Mouse (Mus musculus): ENCODE results near the gene Nfxl1. TPM values are rescaled to one million over a fixed set of nuclear protein-coding genes. Genes with fewer than 3 reads are reported as not detected.

Gene Nfxl1
- total and polyA plus RNA-seq, 3 experiments = 8.9 to 17.1 (median 13.5) TPM

DNA sequence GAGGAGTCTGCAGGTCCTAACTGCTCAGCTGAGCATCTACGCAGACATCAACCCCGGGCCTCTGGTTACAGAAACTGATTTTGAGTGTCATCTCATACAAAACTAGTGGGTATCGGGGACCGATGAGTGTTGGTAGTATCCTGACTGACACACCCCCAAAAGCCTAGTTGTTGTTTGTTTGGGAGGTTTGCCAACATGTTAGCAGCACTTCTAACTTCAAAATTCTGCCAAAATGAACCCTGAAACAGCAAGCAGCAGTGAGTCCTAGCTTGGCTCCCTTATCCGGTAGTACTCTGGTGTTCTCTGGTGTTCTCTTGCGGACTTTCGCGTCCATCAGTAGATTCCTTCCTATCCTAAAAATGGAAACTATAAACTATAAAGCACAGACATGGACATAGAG is 56.7 kb downstream of the Nfxl1 start:
- in situ Hi-C loops (cut with MboI; ENCODE audit: low pct_ligation_motif_present, low pct_unique_long_range_greater_than_20kb, low sequenced_read_pairs) (no loop called here), dilution Hi-C loops (cut with MboI; ENCODE audit: extremely low pct_ligation_motif_present, extremely low pct_unique_long_range_greater_than_20kb, low sequenced_read_pairs) (no loop called here)
- H3K79me2 ChIP-seq (replicated peaks; ENCODE audit: control insufficient read depth, extremely low read depth, insufficient read depth, poor library complexity, severe bottlenecking) = no peaks in the 10 kb centered on the region
- no peaks in the 10 kb centered on the region for H3K27me3 ChIP-seq (replicated peaks)
- no peak overlapping the region for H3K27ac ChIP-seq (ENCODE audit: insufficient read depth, low read depth)
- no peak overlapping the region for H3K4me3 ChIP-seq (replicated peaks in 1 of 3; ENCODE audit: low read depth in 2 of 3, low read length in 2 of 3, poor library complexity in 1 of 3)
- no peak for TF ChIP-seq IRF4 (IDR thresholded peaks at IDR 0.05; ENCODE audit: low read depth, low read length)
- no peak for TF ChIP-seq RCOR1 (conservative IDR thresholded peaks at IDR 0.05; ENCODE audit: low read depth, low read length)
- TF ChIP-seq EP300 (IDR thresholded peaks at IDR 0.05; ENCODE audit: low read length) = no peak
- no peak for TF ChIP-seq UBTF (IDR thresholded peaks at IDR 0.05; ENCODE audit: low read depth, low read length)
- TF ChIP-seq MAX (IDR thresholded peaks at IDR 0.05; ENCODE audit: low read length) = no peak
- no peak for TF ChIP-seq TCF12 (IDR thresholded peaks at IDR 0.05; ENCODE audit: low read depth, low read length)
- TF ChIP-seq KAT2A (IDR thresholded peaks at IDR 0.05; ENCODE audit: insufficient replicate concordance, low read length) = no peak
- TF ChIP-seq MXI1 (IDR thresholded peaks at IDR 0.05; ENCODE audit: low read depth, low read length) = no peak
- TF ChIP-seq ELF1 (IDR thresholded peaks at IDR 0.05; ENCODE audit: low read depth, low read length) = no peak
- TF ChIP-seq ZMIZ1 (IDR thresholded peaks at IDR 0.05; ENCODE audit: low read depth, low read length) = no peak
- TF ChIP-seq ZC3H11A (IDR thresholded peaks at IDR 0.05; ENCODE audit: low read depth, low read length) = no peak
- no peak for TF ChIP-seq JUN (IDR thresholded peaks at IDR 0.05; ENCODE audit: insufficient read depth, low read depth, low read length)
- no peak for TF ChIP-seq USF1 (IDR thresholded peaks at IDR 0.05; ENCODE audit: low read depth, low read length)
- TF ChIP-seq BHLHE40 (IDR thresholded peaks at IDR 0.05; ENCODE audit: low read depth, low read length) = no peak
- no peak for TF ChIP-seq ETS1 (conservative IDR thresholded peaks at IDR 0.05; ENCODE audit: low read depth, low read length)
- no peak for TF ChIP-seq CTCF (conservative IDR thresholded peaks at IDR 0.05 in 1 of 2, IDR thresholded peaks at IDR 0.05 in 1 of 2; ENCODE audit: low read depth in 2 of 2, low read length in 2 of 2)
- no peak for TF ChIP-seq MYC (IDR thresholded peaks at IDR 0.05; ENCODE audit: low read depth, low read length)
- no peak for TF ChIP-seq MAZ (IDR thresholded peaks at IDR 0.05; ENCODE audit: low read depth, low read length)
- H3K9ac ChIP-seq (ENCODE audit: insufficient read depth, low read depth) = no peak overlapping the region
- no peak for DNase-seq (ENCODE audit: extremely low read depth)
- H3K4me1 ChIP-seq (ENCODE audit: control insufficient read depth in 1 of 2, insufficient read depth in 2 of 2) = peaks cover 4 to 10% of the 10 kb centered on the region in 2 experiments; a peak in 3 of 4 replicates
- no peaks in the 10 kb centered on the region for H3K9me3 ChIP-seq (replicated peaks; ENCODE audit: low read length)
- no peaks in the 10 kb centered on the region for H3K36me3 ChIP-seq (replicated peaks in 1 of 2; ENCODE audit: control insufficient read depth in 1 of 2, insufficient read depth in 1 of 2, low read length in 1 of 2)
- no peak overlapping the region for H3K4me2 ChIP-seq (ENCODE audit: insufficient read depth, low read depth, poor library complexity, severe bottlenecking)

DNA sequence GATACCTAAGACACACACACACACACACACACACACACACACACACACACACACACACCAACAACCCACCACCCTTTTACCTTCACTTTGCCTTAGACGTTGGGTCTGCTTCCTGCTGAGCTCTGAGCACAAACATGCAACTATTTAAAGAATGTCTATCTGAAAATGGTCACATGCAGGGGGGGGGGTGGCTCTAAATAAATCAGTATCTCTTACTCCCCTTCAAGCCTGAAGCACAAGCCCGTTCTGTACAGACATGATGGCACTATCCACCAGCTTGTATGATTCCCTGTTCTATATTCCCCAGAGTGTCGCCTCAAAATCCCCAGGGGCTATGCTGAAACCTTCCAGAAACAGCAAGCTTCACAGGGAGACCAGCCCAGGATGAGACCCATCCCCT is 57.7 kb downstream of the Nfxl1 start:
- in situ Hi-C loops (cut with MboI; ENCODE audit: low pct_ligation_motif_present, low pct_unique_long_range_greater_than_20kb, low sequenced_read_pairs) (no loop called here), dilution Hi-C loops (cut with MboI; ENCODE audit: extremely low pct_ligation_motif_present, extremely low pct_unique_long_range_greater_than_20kb, low sequenced_read_pairs) (no loop called here)
- no peaks in the 10 kb centered on the region for H3K27me3 ChIP-seq (replicated peaks)
- H3K4me3 ChIP-seq (replicated peaks in 1 of 3; ENCODE audit: low read depth in 2 of 3, low read length in 2 of 3, poor library complexity in 1 of 3) = no peak overlapping the region
- no peaks in the 10 kb centered on the region for H3K36me3 ChIP-seq (replicated peaks in 1 of 2; ENCODE audit: control insufficient read depth in 1 of 2, insufficient read depth in 1 of 2, low read length in 1 of 2)
- peaks cover 4 to 13% of the 10 kb centered on the region in 2 experiments; a peak in 3 of 4 replicates for H3K4me1 ChIP-seq (ENCODE audit: control insufficient read depth in 1 of 2, insufficient read depth in 2 of 2)
- no peaks in the 10 kb centered on the region for H3K9me3 ChIP-seq (replicated peaks; ENCODE audit: low read length)
- H3K9ac ChIP-seq (ENCODE audit: insufficient read depth, low read depth) = no peak overlapping the region
- H3K27ac ChIP-seq (ENCODE audit: insufficient read depth, low read depth) = no peak overlapping the region
- H3K79me2 ChIP-seq (replicated peaks; ENCODE audit: control insufficient read depth, extremely low read depth, insufficient read depth, poor library complexity, severe bottlenecking) = no peaks in the 10 kb centered on the region
- TF ChIP-seq POLR2AphosphoS2 (IDR thresholded peaks at IDR 0.05; ENCODE audit: low read depth, low read length) = no peak
- TF ChIP-seq JUN (IDR thresholded peaks at IDR 0.05; ENCODE audit: insufficient read depth, low read depth, low read length) = no peak
- TF ChIP-seq ZC3H11A (IDR thresholded peaks at IDR 0.05; ENCODE audit: low read depth, low read length) = no peak
- no peak for TF ChIP-seq IRF4 (IDR thresholded peaks at IDR 0.05; ENCODE audit: low read depth, low read length)
- TF ChIP-seq ZKSCAN1 (IDR thresholded peaks at IDR 0.05; ENCODE audit: borderline replicate concordance, low read depth, low read length) = no peak
- TF ChIP-seq MAX (IDR thresholded peaks at IDR 0.05; ENCODE audit: low read length) = no peak
- TF ChIP-seq MAFK (IDR thresholded peaks at IDR 0.05; ENCODE audit: insufficient replicate concordance, low read length) = no peak
- no peak for TF ChIP-seq POLR2A (IDR thresholded peaks at IDR 0.05; ENCODE audit: low read depth, low read length)
- no peak for TF ChIP-seq USF2 (conservative IDR thresholded peaks at IDR 0.05; ENCODE audit: low read depth, low read length)
- TF ChIP-seq TCF12 (IDR thresholded peaks at IDR 0.05; ENCODE audit: low read depth, low read length) = no peak
- no peak for TF ChIP-seq SIN3A (IDR thresholded peaks at IDR 0.05; ENCODE audit: low read length)
- TF ChIP-seq ZNF384 (IDR thresholded peaks at IDR 0.05; ENCODE audit: low read depth, low read length) = no peak
- TF ChIP-seq USF1 (IDR thresholded peaks at IDR 0.05; ENCODE audit: low read depth, low read length) = no peak
- TF ChIP-seq PAX5 (IDR thresholded peaks at IDR 0.05; ENCODE audit: low read length) = no peak
- no peak for TF ChIP-seq CHD2 (IDR thresholded peaks at IDR 0.05; ENCODE audit: low read length)
- no peak for TF ChIP-seq CHD1 (IDR thresholded peaks at IDR 0.05; ENCODE audit: low read depth, low read length)
- no peak for TF ChIP-seq EP300 (IDR thresholded peaks at IDR 0.05; ENCODE audit: low read length)
- DNase-seq (ENCODE audit: extremely low read depth) = no peak
- no peak overlapping the region for H3K4me2 ChIP-seq (ENCODE audit: insufficient read depth, low read depth, poor library complexity, severe bottlenecking)
